Comparison of ENCODE assay signal across 8 mouse cellular contexts in the genomic region with DNA sequence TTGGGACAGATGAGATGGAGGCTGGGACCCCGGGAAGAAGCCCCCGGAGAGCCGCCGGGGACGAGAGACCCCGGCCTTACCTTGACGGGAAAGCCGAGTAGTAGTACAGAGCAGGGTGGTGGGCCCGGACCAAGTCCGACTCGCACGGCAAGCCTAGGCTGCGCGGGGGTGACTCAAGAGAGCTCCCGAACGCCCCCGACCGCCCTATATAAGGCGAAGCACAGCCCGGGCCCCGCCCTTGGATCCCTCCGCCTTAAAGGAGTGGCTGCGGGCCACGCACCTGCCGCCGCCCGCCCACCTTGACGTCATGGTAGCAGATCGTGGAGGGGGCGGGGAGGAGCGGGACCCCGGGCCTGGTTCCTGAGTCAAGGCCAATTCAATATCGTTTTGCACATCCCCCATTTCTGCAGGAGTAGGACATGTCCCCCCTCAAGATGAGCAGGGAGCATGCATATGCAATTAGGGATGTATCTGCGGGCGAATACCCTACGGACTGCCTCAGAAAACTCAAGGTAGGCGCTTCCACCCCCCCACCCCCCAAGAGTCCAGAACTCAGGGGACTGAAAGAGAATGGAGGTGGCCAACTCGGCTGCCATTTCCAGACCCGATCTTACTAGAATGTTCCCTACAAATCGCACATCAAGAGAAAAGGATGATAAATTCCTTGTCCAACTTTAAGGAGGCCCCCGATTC. TPM values are rescaled to one million over a fixed set of nuclear protein-coding genes. Genes with fewer than 3 reads are reported as not detected.
A peak's percentile ranks its signal among the peaks of the same experiment; 100 is the strongest.
DNase-seq lines count a peak whose midpoint lies in the region; ATAC-seq and TF ChIP-seq lines count a peak whose summit lies in the region.

A gene (minus strand): TSS at position 185 of the 693 bp plus-strand sequence.

- peak; percentile 47 for ATAC-seq in Patski
- peak; percentile 82 for ATAC-seq in hindbrain, embryonic 14.5 days (ENCODE audit: low FRiP score)

- WGBS in hindbrain, embryonic 14.5 days: under 1% methylated on average over 41 of the region's 41 CpGs

- peaks cover 23% of the 10 kb centered on the region for H3K4me1 ChIP-seq in hindbrain, embryonic 14.5 days (replicated peaks; ENCODE audit: control insufficient read depth, insufficient read depth, low read length)

- no peaks in the 10 kb centered on the region for H3K9me3 ChIP-seq in hindbrain, embryonic 14.5 days (ENCODE audit: control insufficient read depth, low read length)

- CTCF ChIA-PET in Patski (lab: Charles Lee): no interaction called here

- H3K9ac ChIP-seq in hindbrain, embryonic 14.5 days: peak within 1 kb of the TSS; percentile 99

- peak within 1 kb of the TSS; percentile 89 for H3K4me3 ChIP-seq in hindbrain, embryonic 14.5 days (replicated peaks; ENCODE audit: low read length)

- H3K27ac ChIP-seq in hindbrain, embryonic 14.5 days: peak within 1 kb of the TSS; percentile 98

- POLR2A ChIA-PET in Patski (lab: Charles Lee): interaction anchor here (0.7 to 2.0 kb wide), 6 partner anchors 9 to 23 kb away, joined by 3 to 7 read pairs (median 4); a partner anchor contains a TSS

- TF ChIP-seq CTCF in Patski (IDR thresholded peaks at IDR 0.05): no peak

- peak within 1 kb of the TSS; percentile 80 for H3K4me2 ChIP-seq in hindbrain, embryonic 14.5 days (replicated peaks)

- in situ Hi-C loops in Patski (cut with MboI; ENCODE audit: low pct_unique_long_range_greater_than_20kb): no loop called here

- H3K27me3 ChIP-seq in Patski: no peaks in the 10 kb centered on the region
- H3K27me3 ChIP-seq in hindbrain, embryonic 14.5 days (ENCODE audit: control insufficient read depth, insufficient read depth, low read length): no peaks in the 10 kb centered on the region

- no peak for DNase-seq in Patski (ENCODE audit: low read depth, low spot score)
- DNase-seq in cerebellum, postnatal 14 days: peak; percentile 100
- DNase-seq in frontal cortex, postnatal 25 days (ENCODE audit: low spot score in 2 of 2): peak; percentile 99 to 100
- peak; percentile 99 for DNase-seq in hindbrain, embryonic 14.5 days (ENCODE audit: low spot score)
- peak; percentile 99 to 100 for DNase-seq in layer of hippocampus, postnatal 36 days
- DNase-seq in lung, postnatal 36 days: peak; percentile 99
- peak; percentile 99 for DNase-seq in retina, postnatal 1 day
- DNase-seq in urinary bladder, adult 18-20 months (ENCODE audit: low spot score in 2 of 2): peak; percentile 99 to 100

- peaks cover 38% of the 10 kb centered on the region for H3K36me3 ChIP-seq in hindbrain, embryonic 14.5 days (replicated peaks; ENCODE audit: control insufficient read depth, insufficient read depth)

RNA-seq across cellular contexts. Expression of the gene that starts here (rescaled TPM):
- polyA plus RNA-seq in Patski (2021): 1,835 TPM
- 1,324 and 1,355 TPM in 2 replicates for polyA plus RNA-seq in hindbrain, embryonic 14.5 days (2014; fragmentation: Nextera tagmentation; extraction: Ambion mirVana)
- total RNA-seq in layer of hippocampus, postnatal 36 days (2021): 1,000 to 10,000 TPM; 1,811 to 1,865 TPM
